Mouse (Mus musculus) cerebellum, postnatal 14 days (tissue): ENCODE data around the gene Lgals2.
"Not testable (repeated sequence)": the region's sequence is repeated elsewhere in the genome, so short reads cannot be mapped to it uniquely, and the experiment has no call there.

Experiments
- DNase-seq, 2 experiments: peaks; one replicate each; pipeline ENCODE4 v3.0.0; 2021; ENCODE audit warnings: mixed read lengths in 2 of 2

Lgals2 gene

DNA sequence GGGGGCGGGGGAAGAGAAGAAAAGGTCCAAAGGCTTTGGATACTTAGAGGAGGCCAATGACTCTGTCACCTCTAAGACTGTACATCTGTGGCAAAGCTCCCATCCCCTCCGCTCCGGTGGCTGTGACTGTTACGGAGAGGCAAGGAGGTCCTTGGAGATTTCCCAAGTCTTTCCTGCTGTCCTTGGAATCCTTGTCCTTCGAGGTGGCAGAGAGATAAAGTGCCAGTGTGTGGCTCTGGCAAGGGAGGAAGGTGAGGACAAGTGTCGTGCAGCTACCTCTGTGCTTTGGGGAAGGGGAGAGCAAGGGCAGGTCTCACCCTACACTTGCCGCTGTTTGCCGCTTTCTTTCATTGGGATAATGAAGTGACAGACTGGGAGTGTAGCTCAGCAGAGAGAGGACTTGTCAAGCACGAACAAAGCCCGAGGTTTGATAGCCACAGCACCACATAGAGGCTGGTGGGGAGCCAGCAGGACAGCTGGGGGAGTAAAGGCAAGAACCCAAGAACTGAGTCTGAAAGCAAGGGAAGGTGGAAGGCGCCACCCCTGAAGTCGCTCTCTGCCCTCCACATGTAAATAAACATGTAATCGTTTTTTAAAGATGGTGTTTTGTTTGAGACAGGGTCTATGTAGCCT, 18.6 kb upstream of the Lgals2 start:
- peak; percentile 36 to 56 for DNase-seq

DNA sequence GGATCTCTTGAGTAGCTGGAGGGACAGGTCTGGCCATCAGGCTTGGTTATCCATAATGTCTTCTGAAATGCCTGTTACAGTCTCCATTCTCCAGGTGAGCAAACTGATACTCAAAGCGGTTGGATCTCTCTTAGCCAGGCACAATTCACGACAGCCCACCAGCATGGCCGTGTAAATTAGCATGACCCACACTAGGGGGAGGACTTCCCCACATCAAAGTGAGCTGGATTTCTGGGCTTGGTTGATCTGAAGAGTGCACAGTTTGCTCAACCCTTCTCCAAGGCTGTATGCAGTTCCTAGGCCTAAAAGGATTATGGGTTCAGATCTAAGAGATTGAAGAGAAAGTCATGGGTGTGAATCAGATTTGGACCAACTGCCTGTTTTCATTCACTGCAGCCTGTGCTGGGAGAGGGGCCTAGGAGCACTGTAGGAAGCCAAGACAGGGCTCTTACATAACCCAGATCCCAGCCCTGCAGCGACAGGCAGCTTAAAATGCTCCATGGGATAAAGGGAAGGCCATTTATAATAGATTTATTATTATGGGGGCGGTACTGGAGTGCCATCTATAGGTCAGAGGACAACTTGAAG, 16.8 kb upstream of the Lgals2 start:
- DNase-seq, result no peak

DNA sequence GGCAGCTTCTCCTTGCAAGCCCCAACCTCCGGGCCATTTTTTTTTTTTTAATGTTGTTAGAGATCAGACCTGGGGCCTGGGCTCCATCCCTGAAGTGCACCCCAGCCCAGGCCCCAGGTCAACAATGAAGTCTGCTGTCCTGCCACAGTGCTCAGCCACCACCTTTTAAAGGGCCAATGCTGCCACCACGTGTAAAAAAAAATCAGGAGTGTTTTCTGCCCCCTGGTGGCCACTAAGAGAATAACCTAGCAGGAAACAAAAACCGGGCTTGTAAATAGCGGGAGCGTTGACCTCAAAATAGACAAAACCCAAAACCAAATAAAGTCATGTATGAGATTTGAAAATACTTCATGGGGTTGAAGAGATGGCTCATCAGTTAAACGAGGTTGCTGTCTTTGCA, 14.4 kb upstream of the Lgals2 start:
- peak; percentile 70 to 73 for DNase-seq

DNA sequence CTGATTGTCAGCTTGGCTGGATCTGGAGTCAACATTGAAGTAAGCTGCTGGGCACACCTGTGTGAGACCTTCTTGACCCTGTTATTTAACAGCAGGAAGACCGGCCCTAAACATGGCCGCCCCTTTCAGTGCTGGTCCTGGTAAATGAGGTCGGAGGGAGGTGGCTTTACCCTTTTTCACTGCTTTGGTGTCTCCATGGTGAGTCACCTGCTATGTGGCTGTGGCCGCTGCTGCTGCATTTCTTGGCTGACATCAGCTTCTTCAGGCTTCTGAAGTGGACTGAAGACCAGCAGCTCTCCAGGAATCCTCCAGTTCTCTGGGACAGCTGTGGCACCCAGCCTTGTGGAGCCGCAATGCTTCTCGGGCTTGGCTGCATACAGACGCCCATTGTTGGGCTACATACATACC, 13.5 kb upstream of the Lgals2 start:
- DNase-seq, result no peak

DNA sequence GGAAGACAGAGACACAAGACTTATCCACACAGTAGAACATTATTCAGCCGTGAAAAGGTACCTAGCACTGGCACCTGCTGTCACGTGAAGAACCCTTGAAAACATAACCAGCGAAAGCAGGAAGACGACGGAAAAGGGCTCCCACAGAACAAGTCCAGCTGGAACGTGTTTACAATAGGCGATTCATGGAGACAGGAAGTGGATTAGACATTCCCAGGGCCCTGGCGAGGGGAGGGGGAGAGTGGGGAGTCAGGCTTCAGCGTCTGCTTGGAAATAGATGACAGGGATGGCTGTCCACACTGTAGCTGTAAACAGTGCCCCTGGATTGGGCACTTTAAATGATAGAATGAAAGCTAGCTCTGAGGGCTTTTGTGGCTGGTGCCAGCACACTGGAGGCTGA, 13.1 kb upstream of the Lgals2 start:
- DNase-seq, result no peak

DNA sequence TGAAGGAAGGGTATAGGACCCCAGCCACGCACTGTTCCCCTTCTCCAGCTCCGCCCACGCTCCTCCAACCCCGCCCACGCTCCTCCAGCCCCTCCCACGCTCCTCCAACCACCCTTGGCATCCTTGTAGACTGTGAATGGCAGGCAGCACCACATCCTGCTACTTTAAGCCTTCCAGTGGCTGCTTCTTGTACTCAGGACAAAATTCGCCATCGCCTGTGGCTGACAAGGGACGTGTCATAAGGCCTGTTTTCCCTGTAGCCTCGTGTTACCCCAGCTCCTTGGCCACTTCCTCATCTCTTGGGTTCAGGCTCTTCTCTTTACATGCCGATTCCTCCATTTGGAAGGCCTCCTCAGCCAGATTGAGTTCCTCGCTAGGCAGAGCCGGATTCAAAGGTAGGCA, 8.5 kb upstream of the Lgals2 start:
- DNase-seq, result no peak

DNA sequence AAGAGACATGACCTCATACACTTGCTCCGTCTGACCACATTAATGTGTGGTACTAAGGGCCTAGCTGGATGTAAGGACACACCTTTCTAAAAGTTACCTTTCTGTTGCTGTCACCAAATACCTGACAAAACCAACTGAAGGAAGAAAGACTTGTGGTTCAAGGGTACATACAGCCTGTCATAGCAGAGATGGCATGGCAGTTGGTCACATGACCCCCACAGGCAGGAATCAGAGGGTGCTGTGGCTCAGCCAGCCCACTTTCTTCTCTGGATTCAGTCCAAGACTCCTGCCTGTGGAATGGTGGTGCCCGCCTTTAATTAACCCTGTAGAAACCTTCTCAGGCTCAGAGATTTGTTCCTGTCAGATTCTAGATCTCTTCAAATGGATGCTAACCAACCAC, 7.8 kb upstream of the Lgals2 start:
- DNase-seq, result no peak

DNA sequence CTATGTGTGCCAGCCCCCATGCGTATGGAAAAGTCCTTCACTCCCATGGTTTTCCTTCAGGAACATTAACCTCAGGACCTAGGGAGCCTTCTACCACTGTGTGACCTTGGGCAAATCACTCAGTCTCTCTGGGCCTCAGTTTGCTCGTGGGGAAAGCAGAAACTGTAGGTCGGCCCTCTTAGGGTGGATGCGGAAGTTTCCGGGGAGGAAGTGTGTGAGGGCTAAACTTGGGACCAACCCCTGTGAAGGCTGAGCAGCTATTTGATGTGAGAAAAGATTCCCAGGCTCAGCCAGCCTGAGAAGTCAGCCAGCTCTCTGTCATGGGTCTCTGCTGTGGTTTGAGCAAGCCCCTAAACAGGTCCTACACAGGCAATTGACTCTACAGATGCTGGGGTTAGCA, 7.0 kb upstream of the Lgals2 start:
- DNase-seq, result no peak

DNA sequence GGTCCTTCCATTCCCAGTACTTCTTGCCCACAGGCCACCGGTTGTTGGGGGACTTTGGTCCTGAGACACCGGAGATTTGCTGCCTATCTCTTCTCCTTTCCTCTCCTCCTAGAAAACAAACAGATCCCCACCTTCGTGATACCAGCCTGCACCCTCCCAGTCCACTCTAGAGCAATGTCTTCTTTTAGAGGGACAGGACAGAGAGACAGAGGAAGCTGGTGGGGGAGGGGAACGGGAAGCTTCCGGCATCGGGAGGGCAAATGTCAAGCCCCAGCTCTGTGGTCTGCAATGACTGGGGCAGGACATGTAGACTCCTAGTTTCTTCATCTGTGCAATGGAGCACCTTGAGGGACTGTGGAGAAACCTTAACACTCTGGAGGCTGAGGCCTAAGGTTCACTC, 4.4 kb upstream of the Lgals2 start:
- no peak for DNase-seq

DNA sequence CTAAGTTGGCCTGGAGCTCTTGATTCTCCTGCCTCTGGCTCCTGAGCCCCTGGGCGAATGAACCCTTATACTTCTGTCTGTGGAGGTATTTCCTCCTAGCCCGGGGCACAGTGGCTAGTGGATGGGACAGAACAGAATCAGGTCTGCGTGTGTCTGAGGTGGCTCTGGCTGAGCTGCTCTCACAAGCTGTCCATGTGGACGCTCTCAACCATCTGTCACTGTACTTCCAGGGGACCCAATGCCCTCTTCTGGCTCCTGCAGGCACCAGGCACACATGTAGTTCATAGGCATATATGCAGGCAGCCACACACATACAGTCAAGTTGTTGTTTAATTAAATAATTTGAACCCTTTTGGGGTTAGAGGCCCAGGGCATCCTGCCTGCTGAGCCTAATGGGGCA, 4.0 kb upstream of the Lgals2 start:
- DNase-seq, result peak; percentile 65 to 75

DNA sequence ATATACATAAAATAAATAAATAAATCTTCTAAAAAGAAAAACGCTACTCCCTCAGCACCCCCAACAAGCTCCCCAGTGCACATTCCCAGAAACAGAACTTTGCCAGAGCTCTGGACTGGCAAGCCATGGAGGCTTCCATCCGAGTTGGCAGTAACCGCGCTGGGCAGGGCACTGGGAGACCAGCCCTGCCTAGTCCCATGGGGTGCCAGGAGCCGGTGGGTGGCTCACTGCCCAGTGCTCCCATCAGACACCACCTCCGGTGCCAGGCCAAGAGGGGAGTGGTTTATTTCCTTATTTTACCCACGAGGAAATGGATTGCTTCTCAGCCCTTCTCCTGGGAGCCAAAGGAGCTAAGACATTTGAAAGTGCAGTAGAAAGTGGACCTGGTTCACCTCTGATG, 1.7 kb upstream of the Lgals2 start:
- peak; percentile 61 to 65 for DNase-seq

DNA sequence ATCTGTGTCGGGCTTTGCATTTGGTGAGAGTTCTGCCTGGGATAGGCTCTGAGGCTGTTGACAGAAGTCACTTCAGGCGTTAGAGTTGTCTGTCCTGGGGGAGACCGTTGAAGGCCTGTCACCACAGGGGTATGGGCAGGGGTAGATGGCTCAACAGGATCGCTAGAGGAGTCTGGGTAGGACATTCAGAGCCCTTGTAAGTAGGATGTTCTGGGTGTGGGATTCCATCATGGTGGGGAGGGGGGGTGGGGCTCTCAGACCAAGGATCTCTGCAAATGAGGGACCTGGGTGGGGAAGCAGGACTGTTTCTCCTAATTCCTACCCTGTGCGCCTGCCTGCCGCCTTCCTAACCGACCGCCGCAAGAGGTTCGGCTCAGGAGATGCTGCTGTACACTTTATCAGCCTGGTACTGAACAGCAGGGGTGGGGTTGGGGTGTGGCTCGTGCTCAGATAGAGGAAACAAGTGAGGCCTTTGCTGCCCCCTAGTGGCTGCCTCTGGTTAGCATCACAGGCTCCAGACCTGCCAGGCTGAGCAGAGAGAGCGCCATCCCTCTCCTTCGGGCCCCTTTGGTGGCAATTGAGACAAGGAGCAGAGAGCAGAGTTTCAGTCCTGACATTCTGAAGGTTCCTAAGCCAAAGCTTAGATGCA, 3.7 kb downstream of the Lgals2 start:
- DNase-seq, result peak; percentile 96 to 98

DNA sequence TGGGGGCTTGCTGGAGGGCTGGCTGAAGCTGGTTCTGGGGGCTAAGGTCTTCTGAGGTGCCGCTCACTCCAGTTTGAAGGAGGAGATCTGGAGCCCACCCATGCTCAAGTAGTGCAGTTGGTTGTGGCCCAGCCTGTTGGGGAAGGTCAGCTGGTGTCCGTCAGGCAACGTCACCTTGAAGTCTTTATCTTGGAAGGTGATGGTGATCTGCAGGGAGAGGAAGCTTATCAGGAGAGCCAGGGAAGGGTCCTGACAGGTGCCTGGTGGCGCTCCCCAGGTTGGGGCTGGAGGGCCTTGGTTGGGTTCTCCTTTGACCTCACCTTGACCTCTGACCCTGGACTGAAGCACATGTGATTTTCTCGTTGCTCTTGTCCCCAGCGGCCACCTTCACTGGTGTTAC, 4.4 kb downstream of the Lgals2 start:
- no peak for DNase-seq

DNA sequence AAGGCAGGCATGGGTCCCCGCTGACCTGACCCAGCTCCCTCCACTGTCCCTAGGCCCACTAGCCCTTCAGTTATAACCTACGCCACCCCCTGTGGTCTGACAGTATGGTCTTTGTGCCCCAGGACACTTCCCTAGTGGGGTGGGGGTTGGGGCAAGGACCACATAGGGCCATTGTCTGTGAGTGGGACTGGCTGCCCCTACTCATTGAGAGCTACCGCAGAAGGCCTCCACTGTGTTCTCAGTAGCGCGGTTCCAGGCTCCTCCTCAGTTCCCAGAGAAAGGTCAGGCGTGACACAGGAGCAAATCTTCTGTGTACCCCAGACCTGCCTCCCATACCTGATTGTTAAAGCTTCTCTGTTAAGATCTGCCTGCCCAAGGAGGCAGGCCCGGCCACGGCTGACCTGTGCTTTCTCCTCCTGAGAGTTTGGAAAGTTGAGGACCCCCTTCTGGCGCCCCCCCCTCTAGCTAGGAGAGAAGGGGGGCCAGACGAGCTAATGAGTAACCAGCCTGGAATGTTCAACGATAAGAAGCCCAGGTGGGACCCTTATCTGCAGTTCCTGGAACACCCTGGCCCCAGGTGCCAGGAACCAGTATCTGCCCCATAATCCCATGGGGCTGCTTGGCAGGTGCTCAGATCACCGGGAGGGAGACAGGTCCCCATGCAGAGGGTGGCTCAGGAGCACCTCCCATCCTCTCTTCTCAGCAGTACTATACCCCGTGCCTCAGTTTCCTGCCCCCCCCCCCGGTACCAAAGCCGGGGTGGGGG, 5.1 kb downstream of the Lgals2 start:
- no peak for DNase-seq

DNA sequence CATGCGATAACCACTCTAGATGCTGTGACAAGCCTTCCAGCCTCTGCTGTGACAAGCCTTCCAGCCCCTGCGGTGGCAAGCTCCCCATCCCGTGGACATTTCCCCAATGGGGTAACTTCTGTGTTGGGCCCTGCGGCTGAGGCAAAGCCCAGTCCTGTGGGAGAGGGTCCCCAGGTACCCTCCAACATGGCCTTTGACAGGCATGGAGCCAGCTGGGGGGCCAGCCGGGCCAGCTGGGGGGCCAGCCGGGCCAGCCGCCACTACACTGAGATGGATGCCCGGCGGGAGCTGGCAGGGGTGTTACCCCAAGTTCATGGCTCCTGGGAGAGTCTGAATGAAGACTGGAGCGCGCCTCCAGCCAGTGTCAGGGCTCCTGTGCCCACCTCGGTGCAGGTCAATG, 5.8 kb downstream of the Lgals2 start:
- DNase-seq, result no peak

DNA sequence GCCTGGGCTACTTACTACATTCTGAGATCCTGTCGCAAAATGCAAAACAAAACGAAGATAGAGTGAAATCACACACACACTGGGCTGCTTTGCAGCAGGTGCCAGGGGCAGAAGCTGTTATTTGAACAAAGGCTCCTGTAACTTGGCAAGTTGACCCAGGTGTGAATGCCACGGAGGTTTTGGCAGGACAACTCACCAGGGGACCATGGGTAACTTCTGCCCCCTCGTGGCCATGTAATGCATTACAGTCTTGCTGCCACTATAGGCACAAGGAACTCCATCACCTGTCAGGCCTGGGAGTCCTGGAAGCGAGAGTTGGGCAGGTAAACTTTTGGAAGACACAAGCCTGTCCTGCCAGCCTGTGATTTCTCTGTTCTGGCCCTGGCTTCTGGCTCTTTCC, 6.9 kb downstream of the Lgals2 start:
- DNase-seq, result peak; percentile 78 to 90

DNA sequence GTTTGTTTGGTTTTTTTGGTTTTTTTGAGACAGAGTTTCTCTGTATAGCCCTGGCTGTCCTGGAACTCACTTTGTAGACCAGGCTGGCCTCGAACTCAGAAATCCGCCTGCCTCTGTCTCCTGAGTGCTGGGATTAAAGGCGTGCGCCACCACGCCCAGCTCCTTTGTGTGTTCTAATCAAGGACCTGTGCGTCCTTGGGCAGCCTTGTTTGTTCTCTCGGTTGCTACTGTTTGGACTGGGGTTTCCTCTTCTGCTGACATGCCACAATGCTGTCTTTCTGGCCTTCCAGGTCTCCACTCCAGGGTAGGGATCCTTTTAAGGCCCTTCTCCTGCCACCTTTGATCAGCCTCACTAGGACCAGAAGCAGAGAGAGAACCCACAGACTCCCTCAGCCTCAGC, 8.5 kb downstream of the Lgals2 start:
- not testable (repeated sequence) for DNase-seq

DNA sequence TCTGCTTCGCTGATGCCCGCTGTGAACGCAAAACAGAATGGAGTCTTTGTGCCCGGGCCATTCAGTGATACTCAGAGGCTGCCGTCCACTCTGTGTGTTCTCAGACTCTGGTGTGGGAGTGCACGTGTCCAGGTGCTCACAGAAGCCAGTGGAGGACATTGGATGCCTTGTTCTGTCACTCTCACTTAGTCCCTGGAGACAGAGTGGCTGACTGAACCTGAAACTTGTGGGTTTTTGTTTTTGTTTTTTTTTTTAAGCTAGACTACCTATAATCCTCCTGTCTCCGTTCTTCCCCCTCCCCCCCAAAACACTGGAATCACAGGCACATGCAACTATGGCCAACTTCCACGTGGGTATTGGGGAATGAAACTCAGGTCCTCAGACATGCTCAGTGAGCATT, 9.0 kb downstream of the Lgals2 start:
- no peak for DNase-seq

DNA sequence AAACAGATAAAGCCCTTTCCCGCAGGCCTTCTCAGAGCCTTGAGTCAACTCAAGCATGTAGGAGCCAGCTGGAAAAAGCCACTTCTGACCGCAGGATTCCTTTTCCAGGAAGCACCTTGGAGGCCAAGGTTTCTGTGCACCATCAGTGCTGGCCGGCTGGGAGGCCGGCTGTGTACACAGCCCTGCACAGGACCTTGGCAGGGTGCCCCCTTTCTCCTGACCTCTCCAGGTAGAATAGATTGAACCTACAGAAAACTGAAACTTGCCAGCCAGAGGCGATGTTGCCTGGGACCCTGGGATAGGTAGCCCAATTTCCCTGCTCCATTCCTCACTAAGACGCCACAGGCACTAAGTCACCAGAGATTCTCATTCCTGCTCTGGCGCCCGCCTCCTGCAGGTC, 9.5 kb downstream of the Lgals2 start:
- DNase-seq, result no peak

DNA sequence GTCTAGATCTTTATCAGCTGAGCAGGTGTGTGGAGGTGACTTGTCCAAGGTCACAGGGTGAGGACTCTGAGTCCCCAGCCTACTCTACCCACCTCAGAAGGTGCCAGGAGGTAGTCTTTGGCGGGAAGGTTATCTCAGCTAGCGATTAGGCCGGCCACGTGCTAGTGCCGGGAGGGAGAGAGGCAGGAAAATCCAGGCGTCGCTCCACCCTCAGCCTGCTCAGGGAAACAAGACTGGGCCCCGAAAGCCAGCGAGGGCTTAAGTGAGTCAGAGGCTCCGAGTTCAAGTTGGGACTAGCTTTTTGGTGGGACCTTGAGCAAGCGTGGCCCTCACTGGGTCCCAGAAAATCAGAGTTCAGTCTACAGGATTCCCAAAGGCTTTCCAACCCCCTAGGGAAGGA, 10.0 kb downstream of the Lgals2 start:
- DNase-seq, result no peak

DNA sequence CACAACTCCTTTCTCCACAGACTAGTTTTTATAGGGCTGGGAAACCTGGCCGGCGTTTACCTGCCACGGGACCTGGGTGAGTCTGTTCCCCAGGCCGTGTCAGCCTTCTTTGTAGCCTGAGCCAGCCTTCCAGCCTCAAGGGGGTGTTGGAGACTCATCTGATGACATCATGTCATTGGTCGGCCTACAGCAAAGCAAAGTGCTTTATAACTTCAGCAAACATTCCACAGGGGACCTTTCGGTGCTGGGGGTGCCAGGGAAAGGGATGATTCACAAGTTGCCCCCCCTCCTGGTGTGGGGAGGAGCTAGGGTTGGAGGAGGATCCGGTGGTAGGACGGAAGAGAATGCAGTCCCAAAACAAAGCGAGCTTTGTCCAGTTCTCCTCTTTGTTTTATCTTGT, 10.5 kb downstream of the Lgals2 start:
- no peak for DNase-seq

DNA sequence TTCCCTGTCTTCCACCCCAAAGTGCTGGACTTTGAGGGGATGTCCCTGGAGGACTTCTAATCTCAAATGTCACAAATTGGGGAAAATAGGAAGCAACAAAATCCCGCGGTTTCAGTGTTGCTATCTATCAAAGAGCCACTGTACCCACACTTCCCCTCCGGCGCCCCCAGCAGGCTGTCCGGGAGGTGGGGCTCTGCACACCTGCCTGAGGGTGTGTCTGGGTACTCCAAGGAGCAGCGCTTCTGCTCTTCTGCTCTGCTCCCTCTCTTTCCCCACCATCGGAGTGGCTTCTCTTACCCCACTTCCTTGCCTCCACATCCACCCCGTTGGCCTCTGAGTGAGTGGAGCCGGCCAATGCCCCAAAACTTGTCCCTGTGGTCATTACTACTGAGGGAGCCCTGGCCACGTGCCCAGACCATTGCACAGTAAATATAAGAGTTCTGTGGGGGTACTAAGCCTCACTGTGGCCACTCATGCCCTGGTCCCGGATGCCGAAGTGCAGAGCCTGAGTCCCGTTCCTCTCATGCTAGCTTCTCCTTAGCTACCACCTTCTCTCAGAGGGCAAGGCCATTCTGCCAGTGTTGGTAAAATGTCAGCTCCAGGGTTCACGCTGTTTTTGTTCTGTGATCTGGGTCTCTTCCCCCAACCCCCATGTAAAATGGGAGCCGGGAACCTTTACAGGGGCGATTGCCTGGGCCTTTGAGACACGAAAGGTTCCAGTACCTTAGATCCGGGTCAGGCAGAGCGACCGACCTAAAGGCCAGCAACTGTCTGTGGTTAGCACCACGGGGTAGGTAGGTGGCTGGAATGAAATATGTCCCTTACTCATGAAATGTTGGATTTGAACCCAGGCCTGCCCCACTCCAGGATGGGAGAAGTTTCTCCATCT, 11.5 kb downstream of the Lgals2 start:
- DNase-seq, result no peak
